Mouse (Mus musculus) ovary, postnatal 36 days (tissue): Measurements from ENCODE around the gene Yy1.
A peak's percentile ranks its signal among the peaks of the same experiment; 100 is the strongest.
"Not testable (repeated sequence)": the region's sequence is repeated elsewhere in the genome, so short reads cannot be mapped to it uniquely, and the experiment has no call there.

Experiments
- DNase-seq: peaks from one replicate; pipeline ENCODE4 v3.0.0; 2022; ENCODE audit warnings: low spot score, mixed read lengths

Yy1 gene

DNA sequence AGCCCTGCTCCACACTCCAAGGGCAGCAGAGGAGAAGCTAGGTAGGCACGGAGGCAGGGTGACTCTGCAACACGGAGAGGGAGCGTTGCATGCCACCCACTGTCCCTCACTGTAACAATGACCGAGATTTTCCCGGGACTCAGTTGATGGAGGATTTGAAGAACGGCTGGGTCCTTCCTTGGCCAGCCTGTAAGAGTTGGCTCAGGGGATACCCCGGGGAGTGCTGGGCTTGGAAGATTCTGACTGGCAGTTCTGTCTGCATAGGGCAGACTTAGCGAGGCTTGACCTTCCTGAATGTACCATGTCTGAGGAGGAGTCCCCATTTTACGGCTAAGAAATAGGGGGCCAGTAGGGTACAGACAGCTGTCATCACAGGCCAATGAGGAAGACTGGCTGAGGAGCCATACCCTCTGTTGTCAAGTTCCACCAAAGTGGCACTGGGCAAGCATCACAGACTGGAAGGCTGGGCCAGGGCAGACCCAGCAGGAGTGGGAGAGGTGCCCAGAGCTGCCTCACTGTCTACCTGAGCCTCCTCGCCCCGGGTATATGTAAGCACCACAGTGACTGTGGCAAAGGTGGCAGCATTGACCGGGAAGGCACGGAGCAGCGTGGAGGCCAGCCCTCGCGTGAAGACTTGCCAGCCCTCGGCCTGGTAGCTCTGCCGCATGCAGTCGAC, 33.6 kb downstream of the Yy1 start:
- no peak for DNase-seq

DNA sequence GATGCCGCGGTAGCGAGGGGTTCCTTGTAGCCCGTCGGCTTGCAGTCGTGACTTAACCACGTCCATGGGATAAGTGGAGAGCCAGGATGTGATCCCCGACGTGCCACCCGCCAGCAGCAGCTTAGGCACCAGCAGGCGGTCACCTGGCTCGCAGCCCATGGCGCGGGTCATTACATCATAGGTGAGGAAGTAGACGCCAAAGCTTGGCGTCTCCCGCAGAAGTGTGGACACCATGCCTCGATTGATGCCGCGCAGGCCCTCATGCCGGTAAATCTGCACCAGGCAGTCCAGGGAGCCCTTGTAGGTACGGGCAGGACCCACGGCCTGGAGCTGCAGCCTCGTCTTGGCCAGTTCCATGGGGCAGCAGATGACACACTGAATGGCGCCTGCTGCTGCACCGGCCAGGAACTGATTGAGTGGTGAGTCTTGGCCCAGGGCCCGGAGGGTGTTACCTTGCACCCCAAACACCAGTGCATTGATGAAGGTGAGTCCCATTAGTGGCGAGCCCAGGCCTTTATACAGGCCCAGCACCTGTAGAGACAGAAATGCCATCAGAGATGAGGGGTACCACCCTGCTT, 34.3 kb downstream of the Yy1 start:
- no peak for DNase-seq

DNA sequence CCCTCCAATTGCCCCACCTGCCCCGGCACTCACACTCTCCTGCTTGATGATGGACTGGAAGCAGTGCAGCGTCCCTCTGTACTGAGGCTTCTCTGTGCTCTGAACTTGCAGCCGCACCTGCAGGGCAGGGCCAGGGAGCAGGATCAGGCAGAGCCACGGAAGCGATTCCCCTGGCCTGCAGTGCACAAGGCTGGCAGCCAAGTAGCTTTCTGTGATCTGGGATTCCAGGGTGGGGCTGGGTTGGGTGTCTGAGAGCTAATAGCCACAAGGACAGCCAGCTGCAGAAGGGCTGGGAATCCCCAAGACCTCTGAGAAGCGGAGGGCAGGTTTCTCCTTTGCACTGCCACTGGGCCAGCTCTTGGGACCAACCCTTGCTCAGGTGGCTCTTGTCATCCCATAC, 34.9 kb downstream of the Yy1 start:
- DNase-seq: no peak

DNA sequence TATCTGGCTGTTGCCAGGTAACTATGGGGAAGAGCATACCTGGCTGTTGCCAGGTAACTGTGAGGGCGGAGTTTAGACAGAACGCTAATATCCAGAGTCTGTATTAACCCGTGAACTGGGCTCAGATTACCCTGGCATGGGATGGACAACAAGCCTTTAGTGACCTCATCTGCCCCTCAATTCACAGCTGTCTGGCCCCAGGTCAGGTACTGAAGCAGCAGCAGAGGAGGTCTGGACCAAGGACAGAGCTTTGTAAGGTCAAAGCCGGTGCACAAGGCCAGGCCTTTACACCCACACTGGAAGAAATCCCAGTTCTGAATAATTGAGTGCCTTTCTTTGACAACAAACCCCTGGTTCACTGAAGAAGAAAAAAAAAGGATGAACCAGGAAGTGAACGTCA, 36.9 kb downstream of the Yy1 start:
- DNase-seq: no peak

DNA sequence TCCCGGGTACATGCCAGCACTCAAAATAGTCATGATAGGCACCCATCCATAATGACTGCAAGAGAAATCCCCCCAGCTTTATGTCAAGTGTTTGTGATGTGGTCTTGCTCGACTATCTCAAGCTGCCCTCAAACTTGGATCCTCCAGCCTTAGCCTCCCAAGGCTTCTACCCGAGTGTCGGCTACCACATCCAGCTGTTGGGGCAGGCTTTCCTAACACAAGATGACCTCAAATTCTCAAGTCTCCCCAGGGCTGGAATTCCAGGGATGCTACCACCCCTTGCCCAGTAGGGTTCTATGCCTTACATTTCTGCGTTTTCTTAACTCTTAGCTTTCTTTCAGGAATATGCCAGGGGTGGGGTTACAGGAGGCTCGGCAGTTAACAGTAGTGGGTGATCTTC, 37.6 kb downstream of the Yy1 start:
- no peak for DNase-seq

DNA sequence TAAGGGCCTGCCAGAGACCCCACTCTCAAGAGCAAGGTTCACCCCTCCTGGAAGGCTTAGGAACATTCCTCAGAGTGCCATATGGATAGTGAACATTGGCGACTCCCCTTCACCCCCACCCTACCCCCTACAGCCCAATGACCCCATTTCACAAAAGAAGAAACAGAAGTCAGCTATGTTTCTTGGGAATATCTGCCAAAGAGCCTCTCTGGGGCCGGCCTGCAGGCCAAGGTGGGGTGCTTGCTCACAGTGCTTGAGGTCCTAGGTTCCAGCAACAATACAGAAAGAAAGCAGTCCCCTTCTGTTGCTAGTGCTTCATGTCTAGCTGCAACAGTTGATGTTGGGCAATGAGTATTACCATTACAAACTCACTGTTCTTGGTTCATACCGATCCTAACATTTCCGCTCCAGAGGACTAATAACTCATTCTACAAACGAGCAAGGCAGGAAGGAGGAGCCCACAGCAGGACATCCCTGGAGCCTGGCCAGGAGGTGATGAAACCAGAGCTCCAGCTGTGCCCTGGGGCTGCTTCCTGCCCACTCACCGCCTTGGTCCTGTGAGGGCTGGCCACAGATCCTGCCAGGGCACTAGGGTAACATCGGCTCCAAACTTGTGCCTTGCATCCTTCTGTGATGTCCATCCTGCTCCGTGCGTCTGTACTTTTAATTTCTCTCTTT, 39.3 kb downstream of the Yy1 start:
- peak; percentile 63 for DNase-seq

DNA sequence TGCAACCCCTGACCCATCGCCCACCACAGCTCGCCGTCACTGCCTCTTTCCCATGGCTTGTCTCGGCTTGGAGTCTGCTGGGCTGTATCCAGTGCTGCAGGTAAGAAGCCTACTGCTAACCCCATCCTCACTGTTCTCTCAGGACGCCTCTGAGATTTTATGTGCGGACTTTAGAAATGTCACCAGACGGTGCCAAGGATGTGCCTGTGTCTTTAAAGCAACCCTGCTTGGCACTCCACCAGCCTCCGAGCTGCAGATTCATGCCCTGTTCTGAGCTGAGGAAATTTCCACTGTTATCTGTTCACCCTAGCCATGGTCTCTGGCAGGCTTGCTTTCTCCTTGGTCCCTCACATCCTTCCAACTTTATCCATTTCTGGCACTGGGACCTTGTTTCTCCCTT, 40.1 kb downstream of the Yy1 start:
- DNase-seq: no peak

DNA sequence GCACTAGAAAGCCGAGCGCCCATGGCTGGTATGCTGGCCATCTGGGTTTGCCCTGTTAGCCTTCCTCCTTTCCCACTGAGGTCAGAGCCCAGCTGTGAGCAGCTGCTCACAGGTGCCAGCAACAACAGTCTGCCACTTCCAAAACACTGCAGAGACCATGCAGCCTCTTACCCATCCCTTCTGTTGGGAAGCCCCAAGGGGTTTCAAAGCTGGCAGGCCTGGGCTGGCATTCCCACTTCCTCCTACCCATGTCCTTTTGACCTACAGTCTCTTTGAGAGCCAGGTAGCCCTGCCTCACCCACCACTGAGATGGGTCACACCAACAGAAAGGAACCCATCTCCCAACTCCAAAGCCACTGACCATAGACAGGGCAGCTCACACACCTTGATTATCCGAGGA, 40.6 kb downstream of the Yy1 start:
- DNase-seq: no peak

DNA sequence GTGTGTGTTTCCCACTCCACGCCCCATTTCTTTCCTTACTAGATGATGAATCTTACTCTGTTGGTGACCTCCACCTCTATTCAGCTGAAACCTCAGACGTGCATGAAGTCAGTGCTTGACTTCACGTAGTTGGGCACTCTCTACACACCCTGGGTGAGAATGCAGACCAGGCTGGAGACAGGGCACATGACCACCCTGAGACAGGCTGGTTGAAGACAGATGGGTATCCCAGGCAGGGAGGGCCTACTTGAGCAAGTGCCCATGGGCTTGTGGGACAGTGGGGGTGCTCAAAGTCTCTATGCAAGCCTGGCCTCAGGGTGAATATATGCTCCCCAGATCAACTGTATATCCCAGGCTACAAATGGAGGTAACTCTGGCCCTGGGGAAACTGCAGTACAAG, 41.6 kb downstream of the Yy1 start:
- no peak for DNase-seq

DNA sequence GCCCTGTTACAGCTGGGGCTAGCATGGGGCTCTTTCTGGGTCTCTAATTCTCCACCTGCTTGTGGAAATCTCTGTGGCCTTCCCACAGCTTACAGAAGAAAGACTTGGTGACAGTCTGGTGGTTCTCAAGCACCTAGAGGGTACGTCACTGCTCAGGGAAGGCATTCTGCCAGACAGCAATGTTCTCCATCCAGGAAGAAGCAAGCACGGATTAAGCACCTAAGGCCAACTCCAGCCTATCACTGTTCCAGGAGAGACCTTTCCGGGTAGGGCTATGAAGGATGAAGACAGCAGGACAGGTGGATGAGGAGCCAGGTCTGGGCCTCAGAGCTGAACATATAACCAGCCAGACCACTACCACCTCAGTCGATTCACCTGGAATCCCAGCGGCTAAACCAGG, 42.0 kb downstream of the Yy1 start:
- DNase-seq: no peak

DNA sequence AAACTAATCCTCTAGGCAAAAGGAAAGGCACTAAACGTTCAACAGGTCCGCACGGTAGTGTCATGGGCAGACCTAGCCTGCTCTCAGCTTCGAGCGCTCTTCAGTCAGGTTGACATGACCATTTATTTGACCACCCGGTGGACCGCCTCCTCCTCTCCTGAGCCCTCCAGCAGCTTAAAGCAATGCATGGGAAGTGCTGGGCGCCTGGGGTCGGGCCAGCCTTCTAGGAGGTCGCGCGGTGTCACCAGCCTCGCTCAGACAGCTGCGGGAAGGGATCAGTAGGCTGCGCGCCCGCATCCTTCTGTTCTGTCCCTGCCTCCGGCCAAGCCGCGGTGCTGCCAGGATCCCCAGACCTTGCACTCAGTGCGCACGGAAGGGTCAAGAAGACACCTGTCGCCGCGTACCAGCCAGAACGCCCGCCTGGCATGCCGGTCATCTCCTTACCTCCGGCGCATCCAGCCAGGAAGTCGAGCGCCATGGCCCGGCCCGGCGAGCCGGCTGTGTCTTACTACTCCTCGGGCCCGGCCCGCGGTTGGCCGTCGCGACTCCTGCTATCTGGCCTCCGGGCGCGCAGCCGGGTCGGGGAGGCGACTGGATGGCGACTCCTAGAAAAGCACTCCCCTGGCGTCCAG, 42.6 kb downstream of the Yy1 start:
- no peak for DNase-seq

DNA sequence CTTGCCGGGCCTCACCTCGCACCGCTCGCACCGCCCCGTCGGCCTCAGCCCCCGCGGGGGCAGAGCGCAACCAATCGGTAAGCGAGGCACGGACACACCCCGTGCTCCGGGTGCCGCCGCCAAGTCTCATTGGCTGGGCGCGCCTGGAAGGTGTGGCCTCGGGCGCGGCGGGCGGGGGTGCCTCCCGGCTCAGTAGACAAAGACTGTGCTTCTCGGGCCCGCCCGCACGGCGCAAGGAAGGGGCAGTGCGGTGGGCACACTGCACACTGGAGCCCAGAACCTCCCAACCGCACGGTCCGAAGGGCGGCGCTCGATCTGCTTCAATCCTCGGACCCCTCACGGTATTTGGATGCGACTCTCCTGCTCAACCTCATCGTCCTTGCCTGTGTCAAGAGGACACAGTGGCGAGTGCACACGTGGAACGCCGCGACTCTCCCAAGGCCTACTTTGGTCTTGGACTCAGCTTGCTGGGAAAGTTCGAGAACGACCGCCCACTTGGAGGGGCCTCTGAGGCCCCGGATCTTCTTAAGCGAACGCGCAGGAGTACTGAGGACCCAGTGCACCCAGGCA, 43.2 kb downstream of the Yy1 start, which contains the start of the genes Slc25a29 and Slc25a47:
Gene Slc25a29, minus strand, starts transcription at position 44 of the 570 bp plus-strand sequence.
Gene Slc25a47, plus strand, starts transcription at position 207 of the 570 bp plus-strand sequence.
- DNase-seq: peak; percentile 97

DNA sequence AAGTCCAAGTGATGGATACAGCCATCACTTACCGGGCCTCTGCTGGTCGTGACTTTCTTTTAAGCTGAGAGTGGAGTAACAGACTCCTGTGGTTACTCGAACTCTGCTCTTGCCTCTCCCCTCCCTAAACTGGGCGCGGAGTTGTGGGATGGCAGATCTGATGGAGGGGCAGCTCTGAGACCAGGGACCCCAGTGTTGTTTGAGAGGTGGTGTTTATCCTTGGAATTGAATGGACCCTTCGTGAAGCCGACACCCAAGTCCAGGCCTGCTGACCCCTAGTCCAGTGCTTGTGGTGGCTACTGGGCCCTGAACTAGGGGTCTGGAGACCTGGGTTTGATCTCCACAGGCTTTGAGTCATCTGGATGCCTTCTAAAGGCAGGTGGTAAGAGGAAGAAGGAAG, 43.9 kb downstream of the Yy1 start:
- DNase-seq: no peak

DNA sequence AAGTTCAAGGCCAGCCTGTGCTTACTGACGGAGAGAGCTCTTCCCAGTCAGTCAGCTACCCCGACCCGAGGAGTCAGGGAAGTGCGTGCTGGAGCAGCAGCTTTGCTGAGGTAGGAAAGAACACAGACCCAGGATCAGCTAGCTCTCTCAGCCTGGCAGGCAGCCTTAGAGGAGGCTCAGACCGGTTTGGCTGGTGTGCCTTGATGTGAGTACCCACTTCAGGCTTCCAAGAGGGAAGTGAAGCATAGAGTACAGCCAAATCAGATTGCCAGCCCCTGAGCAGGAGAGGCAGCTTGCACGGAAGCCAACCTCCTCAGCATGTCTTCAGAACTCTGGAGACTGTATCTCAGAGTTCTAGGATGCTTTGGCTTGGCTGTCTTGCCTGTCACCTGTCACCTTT, 48.4 kb downstream of the Yy1 start:
- peak; percentile 34 for DNase-seq

DNA sequence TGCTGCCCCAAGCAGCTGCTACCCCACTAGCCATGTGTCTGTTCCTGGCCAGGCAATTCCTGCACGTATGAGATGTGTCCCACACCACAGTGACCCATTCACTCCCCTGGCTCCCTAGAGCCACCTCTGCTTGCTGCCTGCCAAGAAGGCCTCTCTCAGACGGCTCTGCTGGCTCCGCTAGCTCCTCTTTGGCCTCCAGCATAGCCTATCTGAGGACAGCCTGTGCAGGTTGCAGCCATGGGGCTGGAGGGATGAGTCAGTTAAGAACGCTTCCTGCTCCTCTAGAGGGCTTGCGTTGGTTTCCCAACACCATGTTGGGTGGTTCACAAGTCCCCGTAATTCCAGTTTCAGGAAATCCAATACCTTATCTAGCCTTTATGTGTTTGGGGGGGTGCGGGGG, 49.9 kb downstream of the Yy1 start:
- DNase-seq: no peak

DNA sequence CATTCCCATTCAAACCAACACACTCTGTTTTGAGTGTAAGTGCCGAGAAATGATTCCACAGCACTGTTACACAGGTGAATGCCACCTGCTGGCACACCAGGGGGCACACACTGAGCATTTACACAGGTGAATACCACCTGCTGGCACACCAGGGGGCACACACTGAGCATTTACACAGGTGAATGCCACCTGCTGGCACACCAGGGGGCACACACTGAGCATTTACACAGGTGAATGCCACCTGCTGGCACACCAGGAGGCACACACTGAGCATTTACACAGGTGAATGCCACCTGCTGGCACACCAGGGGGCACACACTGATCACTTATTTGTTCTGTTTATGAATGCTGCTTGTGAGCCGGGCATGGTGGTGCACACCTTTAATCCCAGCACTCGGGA, 55.3 kb downstream of the Yy1 start:
- not testable (repeated sequence) for DNase-seq

DNA sequence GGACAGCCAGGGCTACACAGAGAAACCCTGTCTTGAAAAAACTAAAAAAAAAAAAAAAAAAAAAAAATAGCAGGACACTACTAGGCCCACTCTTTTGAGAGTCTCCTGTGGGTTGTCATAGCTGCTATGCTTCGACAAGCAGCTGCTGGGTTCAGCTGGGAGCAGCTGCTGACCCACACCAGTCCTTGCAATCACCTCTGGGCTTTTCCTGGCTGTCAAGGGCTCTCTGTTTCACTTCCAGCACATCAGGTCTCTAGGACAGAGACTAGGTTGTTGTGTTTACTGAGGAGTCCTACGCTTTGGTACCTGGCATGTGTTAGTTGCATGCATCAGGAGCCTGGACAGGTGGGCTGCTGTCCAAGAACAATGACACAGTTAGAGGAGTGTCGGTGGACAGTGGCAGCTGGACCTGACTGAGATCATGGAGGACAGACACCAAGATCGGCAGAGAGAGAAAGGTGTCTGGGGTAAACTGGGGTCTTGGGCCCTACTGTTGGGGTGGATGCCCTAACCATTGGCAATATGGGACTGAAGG, 56.8 kb downstream of the Yy1 start:
- DNase-seq: no peak

DNA sequence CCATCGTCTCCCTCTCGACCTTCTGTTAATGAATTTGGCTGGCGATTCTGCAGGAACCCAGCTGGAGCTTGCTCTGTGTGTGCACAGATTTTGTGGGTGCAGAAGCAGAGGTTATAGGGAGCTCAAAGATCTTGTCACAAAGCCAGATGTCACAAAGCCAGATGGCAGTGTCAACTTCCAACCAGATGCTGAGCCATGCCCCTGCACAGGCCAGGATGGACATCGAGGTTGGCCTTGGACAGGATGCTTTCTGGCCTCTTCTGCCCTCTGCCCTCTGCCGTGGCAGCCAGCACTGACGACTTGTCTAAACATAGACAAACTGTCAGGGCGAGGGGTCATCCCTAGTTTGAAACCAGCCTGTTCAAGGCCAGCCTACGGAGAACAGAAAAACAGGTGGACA, 57.4 kb downstream of the Yy1 start:
- no peak for DNase-seq

DNA sequence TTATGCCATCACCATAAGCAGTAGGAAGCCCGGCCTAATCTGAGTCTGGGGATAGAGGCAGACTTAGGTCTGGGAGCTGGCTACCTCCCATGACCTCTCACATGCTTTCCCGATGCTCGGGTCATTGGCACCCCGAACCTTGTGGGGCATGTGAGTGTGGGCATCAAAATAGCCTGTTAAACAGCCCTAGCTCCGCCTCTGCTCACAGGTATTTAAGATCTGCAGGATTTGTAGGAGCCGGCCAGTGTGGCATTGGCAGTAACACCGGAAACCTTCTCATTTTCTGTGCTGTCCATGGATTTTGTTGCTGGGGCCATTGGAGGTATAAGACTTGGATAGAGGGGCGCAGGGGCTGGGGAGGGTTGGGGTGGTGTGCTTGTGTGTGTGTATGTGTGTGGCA, 58.1 kb downstream of the Yy1 start:
- no peak for DNase-seq

DNA sequence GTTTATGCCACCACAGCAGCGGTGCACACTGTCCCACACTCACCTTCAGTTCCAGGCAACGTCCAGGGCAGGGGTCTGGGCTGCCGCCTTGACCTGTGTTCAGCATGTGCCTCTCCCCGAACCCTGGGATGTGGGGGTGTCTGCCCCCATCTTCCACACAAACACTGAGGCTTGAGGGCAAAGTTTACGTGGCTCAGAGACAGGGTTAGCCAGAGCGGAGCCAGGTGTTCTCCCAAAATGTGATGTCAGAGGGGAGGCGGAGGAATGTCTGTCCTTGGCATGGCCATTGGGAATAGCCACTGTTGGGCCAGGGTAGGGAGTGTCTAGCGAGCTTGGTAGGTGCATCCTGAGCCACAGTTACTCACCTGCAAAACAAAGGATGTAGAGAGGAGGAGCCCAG, 60.0 kb downstream of the Yy1 start:
- DNase-seq: no peak

DNA sequence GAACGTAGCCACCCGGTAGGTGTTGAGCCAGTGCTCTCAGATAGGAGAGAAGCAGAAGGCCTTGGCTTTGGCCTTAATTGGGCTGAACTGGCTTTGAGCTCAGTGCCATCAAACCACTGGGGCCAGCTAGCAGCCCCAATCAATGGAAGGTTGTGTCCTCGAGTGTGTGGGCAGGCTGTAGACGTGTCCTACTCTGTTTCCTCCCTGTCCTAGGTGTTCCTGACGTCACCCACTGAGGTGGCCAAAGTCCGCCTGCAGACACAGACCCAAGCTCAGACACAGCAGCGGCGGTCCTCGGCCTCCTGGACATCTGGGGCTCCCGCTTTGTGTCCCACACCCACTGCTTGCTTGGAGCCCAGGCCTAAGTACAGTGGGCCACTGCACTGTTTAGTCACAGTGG, 62.3 kb downstream of the Yy1 start:
- no peak for DNase-seq

DNA sequence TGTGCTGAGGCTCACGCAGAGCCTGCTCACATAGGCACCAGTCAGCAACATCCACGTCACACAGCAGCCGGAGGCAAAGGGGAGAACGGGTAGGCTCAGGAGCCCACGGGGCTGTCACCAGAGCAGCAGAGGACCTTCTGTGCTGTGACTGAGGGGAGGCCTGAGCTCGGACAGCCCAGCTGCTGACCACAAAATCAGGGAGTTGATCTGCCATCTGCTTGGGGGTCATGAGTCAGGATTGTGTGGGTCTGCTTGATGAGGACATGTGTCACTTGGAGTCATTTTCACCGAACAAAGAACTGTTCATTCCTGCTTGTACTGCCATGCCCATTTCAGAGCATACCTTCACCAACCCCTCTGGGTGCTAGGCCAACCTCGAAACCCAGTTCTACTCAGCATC, 63.4 kb downstream of the Yy1 start:
- no peak for DNase-seq

DNA sequence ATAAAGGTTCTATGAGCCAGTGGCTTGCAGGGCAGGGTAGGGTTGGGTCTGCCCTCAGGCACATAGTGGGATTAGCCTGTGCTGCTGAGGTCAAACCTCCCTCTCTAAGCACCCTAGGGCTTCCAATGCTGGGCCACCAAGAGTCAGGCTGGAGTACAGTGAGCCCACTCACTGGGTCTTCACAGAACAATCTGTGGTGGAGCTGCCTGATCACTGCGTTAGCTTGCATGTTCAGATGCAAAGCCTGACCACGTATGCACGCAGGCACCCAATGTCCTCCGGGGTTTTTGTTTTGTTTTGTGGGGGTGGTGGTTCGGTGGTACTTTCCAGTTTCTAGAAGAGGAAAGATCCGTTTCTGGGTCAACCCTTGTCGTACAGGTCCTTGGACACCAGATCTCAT, 64.3 kb downstream of the Yy1 start:
- DNase-seq: no peak
